Mouse (Mus musculus): ENCODE results near the gene Lrrc8c. TPM values are rescaled to one million over a fixed set of nuclear protein-coding genes. Genes with fewer than 3 reads are reported as not detected.

Lrrc8c gene
- polyA plus RNA-seq, 1 experiment from 2014 or later: 26.7 TPM

- Histone ChIP-seq H3K4me1 (no peaks in the 10 kb centered on the region), H3K27me3 (ENCODE audit: insufficient read depth, poor library complexity, severe bottlenecking) (no peaks in the 10 kb centered on the region), H3K27ac (no peak overlapping the region), H3K36me3 (no peaks in the 10 kb centered on the region), H3K9me3 (no peaks in the 10 kb centered on the region), H3K4me3 (no peak overlapping the region)
- 82% methylated on average over 5 of the region's 5 CpGs for WGBS
- DNase-seq (ENCODE audit: low spot score): no peak
Measured at GRCm38 (mm10) chr5:105661894-105662293, 142.7 kb downstream of the Lrrc8c start.

Other genes starting within 250 kb of the Lrrc8c start
- gene Gm43302, start 225.7 kb upstream of the Lrrc8c start, polyA plus RNA-seq (2016; fragmentation: Nextera tagmentation; extraction: Ambion mirVana): not detected in 2 replicates
- 2.4 and 3.4 TPM in 2 replicates for gene Gbp6, start 225.7 kb upstream of the Lrrc8c start, polyA plus RNA-seq (2016; fragmentation: Nextera tagmentation; extraction: Ambion mirVana)
- 5.5 and 6.0 TPM in 2 replicates for gene Lrrc8b, start 103.6 kb upstream of the Lrrc8c start, polyA plus RNA-seq (2016; fragmentation: Nextera tagmentation; extraction: Ambion mirVana)
- gene Lrrc8d, start 180.6 kb downstream of the Lrrc8c start, polyA plus RNA-seq (2016; fragmentation: Nextera tagmentation; extraction: Ambion mirVana): 7.6 and 10.8 TPM in 2 replicates

Measured in heart, embryonic 10.5 days (tissue).